Mouse (Mus musculus) stomach, postnatal 0 days (tissue): ENCODE results near the gene Bsn. TPM values are rescaled to one million over a fixed set of nuclear protein-coding genes. Genes with fewer than 3 reads are reported as not detected.

Experiments used
- ATAC-seq: fragments of 200-750 bp; cut with Nextera tagmentation; 2 replicates; pipeline ENCODE4 v1.8.0; 2017; ENCODE audit not compliant: low FRiP score, low TSS enrichment
- DNase-seq: peaks from one replicate; pipeline ENCODE4 v3.0.0-alpha.2; 2016; ENCODE audit warnings: low spot score
- H3K27ac ChIP-seq: fragments of 300-500 bp; sonication (generic); replicated peaks from 2 replicates; pipeline ENCODE4 v1.5.1; 2014; ENCODE audit warnings: mild to moderate bottlenecking, control low read depth
- H3K27me3 ChIP-seq: fragments of 300-500 bp; sonication (generic); 2 replicates; pipeline ENCODE4 v1.6.1; 2014; ENCODE audit warnings: low read length; ENCODE audit not compliant: control insufficient read depth, insufficient read depth
- H3K36me3 ChIP-seq: fragments of 300-500 bp; sonication (generic); 2 replicates; pipeline ENCODE4 v1.6.1; 2014; ENCODE audit warnings: low read length, mixed read lengths; ENCODE audit not compliant: control insufficient read depth, insufficient read depth
- H3K4me1 ChIP-seq: fragments of 300-500 bp; sonication (generic); replicated peaks from 2 replicates; pipeline ENCODE4 v1.6.1; 2014; ENCODE audit warnings: antibody characterized with exemption; ENCODE audit not compliant: control insufficient read depth, insufficient read depth
- H3K4me2 ChIP-seq: fragments of 300-500 bp; sonication (generic); replicated peaks from 2 replicates; pipeline ENCODE4 v1.6.1; 2014; ENCODE audit warnings: low read depth, mild to moderate bottlenecking, control low read depth, moderate library complexity
- H3K4me3 ChIP-seq: fragments of 300-500 bp; sonication (generic); 2 replicates; pipeline ENCODE4 v1.5.1; 2014; ENCODE audit warnings: low read depth, low read length, control low read depth
- H3K9ac ChIP-seq: fragments of 300-500 bp; sonication (generic); 2 replicates; pipeline ENCODE4 v1.6.1; 2014; ENCODE audit warnings: mild to moderate bottlenecking, low read length, control low read depth, mixed read lengths
- H3K9me3 ChIP-seq: fragments of 300-500 bp; sonication (generic); 2 replicates; pipeline ENCODE4 v1.6.1; 2016; ENCODE audit warnings: low read length; ENCODE audit not compliant: control insufficient read depth
- CTCF ChIP-seq: IDR thresholded peaks from 2 replicates; pipeline ENCODE4 v1.5.1; 2016; ENCODE audit warnings: antibody characterized with exemption, low read depth, mild to moderate bottlenecking, moderate library complexity
- EP300 ChIP-seq: optimal IDR thresholded peaks from 2 replicates; pipeline ENCODE3; 2016; ENCODE audit warnings: antibody characterized with exemption
- WGBS: fragments of 180-500 bp; shearing (Covaris S2); extraction: QIAGEN DNeasy Blood & Tissue Kit; methylation state at CpG from one replicate; pipeline ENCODE4 v1.1.7; 2014; 5-methylcytosine and 5-hydroxymethylcytosine counted together
- polyA plus RNA-seq: library from polyadenylated mRNA; unstranded; fragments of >200 nt; fragmentation: Nextera tagmentation; extraction: Ambion mirVana; gene quantifications from 2 replicates; pipeline ENCODE4 v1.2.1, GENCODE M21; 2015

Gene Bsn
- polyA plus RNA-seq, 1 experiment from 2014 or later = 1.6 TPM

DNA sequence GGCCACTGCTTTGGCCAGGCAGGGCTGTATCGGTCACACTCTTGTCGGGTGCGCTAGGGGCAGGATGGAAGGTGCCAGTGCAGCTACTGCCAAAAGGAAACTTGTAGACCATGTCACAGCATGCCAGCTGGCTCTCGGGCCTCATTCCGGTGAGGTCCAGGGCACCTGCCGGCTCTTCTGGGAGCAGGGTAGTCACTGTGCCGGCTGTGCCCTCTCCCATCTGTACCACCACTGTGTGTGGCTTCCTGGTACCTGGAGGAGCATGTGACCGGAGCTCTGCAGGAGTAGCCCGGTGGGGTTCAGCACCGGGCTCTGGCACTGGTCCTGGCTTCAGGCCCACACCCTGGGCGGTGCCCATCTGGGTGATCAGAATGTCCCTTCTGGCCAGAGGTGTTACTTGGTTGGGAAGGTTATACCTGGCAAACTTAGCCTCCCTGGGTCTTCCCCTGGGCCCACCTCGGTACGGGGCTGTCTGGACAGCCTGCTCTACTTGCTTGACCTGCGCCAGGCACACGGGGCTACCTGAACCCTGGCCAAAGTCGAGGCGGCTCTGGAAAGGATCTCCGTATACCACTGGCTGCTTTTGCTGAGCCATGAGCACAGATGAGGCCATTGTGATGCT lies 77.4 kb downstream of the Bsn start:
- no peak overlapping the region for H3K4me2 ChIP-seq
- H3K36me3 ChIP-seq = no peaks in the 10 kb centered on the region
- DNase-seq = no peak
- H3K27me3 ChIP-seq = no peaks in the 10 kb centered on the region
- ATAC-seq = no peak
- no peak overlapping the region for H3K4me3 ChIP-seq
- 90% methylated on average over 18 of the region's 18 CpGs for WGBS
- no peaks in the 10 kb centered on the region for H3K9me3 ChIP-seq
- H3K4me1 ChIP-seq = peaks cover 4% of the 10 kb centered on the region
- no peak overlapping the region for H3K9ac ChIP-seq
- H3K27ac ChIP-seq = no peak overlapping the region
- TF ChIP-seq EP300 (no peak), CTCF (no peak)

DNA sequence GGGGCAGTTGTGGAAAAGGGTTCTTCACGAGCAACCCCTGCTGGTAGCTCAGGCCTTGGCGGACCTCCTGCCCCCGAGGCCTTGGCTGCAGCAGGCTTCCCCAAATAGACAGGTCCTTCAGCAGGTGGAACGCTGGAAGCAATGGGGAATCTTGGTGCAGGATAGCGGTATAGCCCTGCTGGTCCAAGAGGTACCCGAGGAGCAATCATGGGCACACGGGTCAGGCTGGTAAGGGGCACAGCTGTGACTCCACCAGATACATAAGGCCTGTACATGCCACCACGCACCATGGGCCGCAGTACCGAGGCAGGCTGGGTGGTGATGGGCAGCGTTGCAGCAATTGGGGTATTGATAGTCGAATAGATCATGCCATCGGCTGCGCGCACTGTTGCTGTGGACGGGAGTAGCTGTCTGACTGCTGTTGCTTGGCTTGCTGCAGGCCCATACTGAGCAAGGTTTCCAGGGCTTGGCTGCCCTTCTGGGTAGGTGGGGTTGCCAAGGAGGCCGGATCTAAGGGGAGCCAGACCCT lies 78.5 kb downstream of the Bsn start:
- Histone ChIP-seq H3K4me2 (peak overlapping the region; percentile 50), H3K9me3 (no peaks in the 10 kb centered on the region), H3K36me3 (no peaks in the 10 kb centered on the region), H3K4me1 (peaks cover 4% of the 10 kb centered on the region), H3K27ac (no peak overlapping the region), H3K4me3 (peak overlapping the region; percentile 19; the same call in 1 of the 2 replicates), H3K27me3 (no peaks in the 10 kb centered on the region), H3K9ac (peak overlapping the region; percentile 54)
- ATAC-seq (no peak), DNase-seq (no peak)
- TF ChIP-seq CTCF (peak; percentile 23; the same call in 1 of the 2 replicates), EP300 (no peak)
- WGBS = 75% methylated on average over 17 of the region's 17 CpGs

DNA sequence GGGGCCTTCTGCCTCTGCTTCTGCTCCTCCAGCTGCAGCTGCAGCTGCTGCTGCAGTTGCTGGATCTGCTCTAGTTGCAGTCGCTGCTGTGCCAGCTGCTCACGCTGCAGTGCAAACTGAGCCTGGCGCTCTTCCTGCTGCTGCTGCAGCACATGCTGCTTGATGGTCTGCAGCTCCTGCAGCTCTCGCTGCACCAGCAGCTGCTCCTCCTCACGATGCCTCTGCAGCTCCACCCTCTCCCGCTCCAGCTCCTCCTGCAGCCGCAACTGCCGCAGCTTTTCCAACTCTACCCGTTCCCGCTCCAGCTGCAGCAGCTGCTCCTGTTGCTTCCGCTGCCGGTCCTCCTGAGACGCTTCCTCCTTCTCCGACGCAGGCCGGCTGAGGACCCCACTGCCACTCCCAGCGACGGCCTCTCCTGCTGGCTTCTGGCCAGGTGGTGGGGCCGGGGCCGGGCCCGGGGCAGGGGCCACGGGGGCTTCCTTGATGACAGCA lies 79.0 kb downstream of the Bsn start:
- TF ChIP-seq CTCF = no peak
- TF ChIP-seq EP300 = no peak
- Histone ChIP-seq H3K9ac (peak overlapping the region; percentile 54), H3K27ac (no peak overlapping the region), H3K4me3 (peak overlapping the region; percentile 19), H3K4me2 (peak overlapping the region; percentile 50), H3K9me3 (no peaks in the 10 kb centered on the region), H3K27me3 (no peaks in the 10 kb centered on the region), H3K36me3 (no peaks in the 10 kb centered on the region), H3K4me1 (peaks cover 4% of the 10 kb centered on the region)
- DNase-seq = peak; percentile 50
- 5% methylated on average over 22 of the region's 22 CpGs for WGBS
- no peak for ATAC-seq

DNA sequence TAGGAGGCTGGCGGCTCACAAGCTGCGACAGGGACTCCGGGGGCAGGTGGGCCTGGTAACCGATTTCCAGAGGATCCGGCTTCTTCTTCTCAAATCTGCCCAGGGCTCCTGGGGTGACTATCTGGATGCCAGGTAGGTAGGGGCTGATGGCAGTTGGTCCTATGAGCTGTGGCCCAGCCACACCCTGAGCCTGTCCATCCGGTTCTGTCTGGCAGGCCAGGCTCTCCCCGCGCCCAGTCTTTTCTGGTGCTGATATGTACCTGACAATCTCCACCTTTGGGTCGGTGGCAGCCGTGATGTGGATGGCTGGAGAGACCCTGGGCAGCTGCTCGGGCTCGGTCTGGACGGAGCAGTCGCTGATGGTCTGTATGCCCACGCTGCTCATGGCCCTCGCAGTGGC lies 80.0 kb downstream of the Bsn start:
- Histone ChIP-seq H3K36me3 (no peaks in the 10 kb centered on the region), H3K4me3 (0 out of 2 replicates have a peak overlapping the region, but pooled peaks have one; percentile 10), H3K9me3 (no peaks in the 10 kb centered on the region), H3K4me2 (peak overlapping the region; percentile 50), H3K9ac (no peak overlapping the region), H3K4me1 (peaks cover 4% of the 10 kb centered on the region), H3K27ac (peak overlapping the region; percentile 56; the same call in 1 of the 2 replicates), H3K27me3 (no peaks in the 10 kb centered on the region)
- TF ChIP-seq CTCF (no peak), EP300 (no peak)
- 56% methylated on average over 16 of the region's 16 CpGs for WGBS
- DNase-seq (peak; percentile 78), ATAC-seq (peak; percentile 58)

DNA sequence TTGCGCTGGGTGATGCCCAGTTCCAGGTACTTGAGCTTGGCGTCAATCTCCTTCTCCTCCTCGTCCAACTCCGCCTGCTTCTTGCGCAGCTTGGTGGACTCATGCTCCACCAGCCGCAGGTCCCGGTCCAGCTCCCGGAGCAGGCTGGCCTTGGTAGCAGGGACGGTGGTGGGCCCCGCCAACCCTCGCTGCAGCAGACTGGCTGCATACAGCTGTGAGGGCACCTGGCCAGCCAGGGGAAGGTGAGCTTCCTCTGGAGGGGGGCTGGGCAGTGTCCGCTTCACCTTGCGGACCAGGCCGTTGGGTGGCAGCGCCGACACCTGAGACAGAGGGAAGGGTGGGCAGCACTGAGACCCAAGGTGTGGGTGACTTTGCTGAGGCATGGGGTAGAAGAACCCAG lies 82.3 kb downstream of the Bsn start:
- H3K4me2 ChIP-seq = no peak overlapping the region
- DNase-seq (no peak), ATAC-seq (no peak)
- H3K27ac ChIP-seq = no peak overlapping the region
- TF ChIP-seq EP300 = no peak
- no peak for TF ChIP-seq CTCF
- H3K27me3 ChIP-seq = no peaks in the 10 kb centered on the region
- no peak overlapping the region for H3K9ac ChIP-seq
- H3K4me1 ChIP-seq = peaks cover 4% of the 10 kb centered on the region
- no peaks in the 10 kb centered on the region for H3K36me3 ChIP-seq
- no peaks in the 10 kb centered on the region for H3K9me3 ChIP-seq
- H3K4me3 ChIP-seq = no peak overlapping the region
- WGBS = 90% methylated on average over 16 of the region's 16 CpGs

DNA sequence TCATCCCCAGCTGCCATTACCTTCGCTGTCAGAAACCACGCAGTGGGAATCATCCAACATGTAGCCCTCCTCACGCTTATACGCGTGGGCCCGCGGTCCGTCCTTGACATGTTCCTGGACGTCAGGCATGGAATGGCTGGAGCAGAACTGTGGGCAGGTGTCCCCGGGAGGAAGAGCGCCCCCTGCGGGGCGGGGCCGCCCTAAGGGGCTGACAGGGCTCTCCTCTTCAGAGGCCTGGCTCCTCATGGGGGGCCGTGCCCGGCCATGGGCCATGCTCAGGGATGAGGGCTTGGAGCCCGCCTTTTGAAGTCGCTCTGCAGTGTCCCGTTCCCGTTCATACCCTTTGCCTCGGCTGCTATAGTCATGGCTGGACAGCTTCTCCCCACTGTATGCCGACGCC lies 84.1 kb downstream of the Bsn start:
- no peaks in the 10 kb centered on the region for H3K27me3 ChIP-seq
- H3K27ac ChIP-seq = no peak overlapping the region
- peaks cover 3% of the 10 kb centered on the region for H3K4me1 ChIP-seq
- no peak for TF ChIP-seq EP300
- no peak for TF ChIP-seq CTCF
- H3K4me3 ChIP-seq = no peak overlapping the region
- no peaks in the 10 kb centered on the region for H3K36me3 ChIP-seq
- no peak for ATAC-seq
- WGBS = 90% methylated on average over 23 of the region's 23 CpGs
- H3K4me2 ChIP-seq = no peak overlapping the region
- H3K9me3 ChIP-seq = no peaks in the 10 kb centered on the region
- no peak for DNase-seq
- H3K9ac ChIP-seq = no peak overlapping the region
